Mouse (Mus musculus) liver, embryonic 16.5 days (tissue): ENCODE results near the gene Moxd1. TPM values are rescaled to one million over a fixed set of nuclear protein-coding genes. Genes with fewer than 3 reads are reported as not detected.

Experiments used
- ATAC-seq: fragments of 200-750 bp; cut with Nextera tagmentation; 2 replicates; pipeline ENCODE4 v1.8.0; 2017; ENCODE audit warnings: low read depth, mild to moderate bottlenecking, moderate number of reproducible peaks, moderate library complexity
- H3K27ac ChIP-seq: fragments of 300-500 bp; sonication (generic); 2 replicates; pipeline ENCODE4 v1.5.1; 2014; ENCODE audit warnings: mild to moderate bottlenecking, low read length
- H3K27me3 ChIP-seq: fragments of 300-500 bp; sonication (generic); 2 replicates; pipeline ENCODE4 v1.6.1; 2014; ENCODE audit warnings: low read depth, low read length, mixed read lengths; ENCODE audit not compliant: control insufficient read depth, insufficient read depth
- H3K36me3 ChIP-seq: fragments of 300-500 bp; sonication (generic); 2 replicates; pipeline ENCODE4 v1.6.1; 2014; ENCODE audit warnings: mild to moderate bottlenecking; ENCODE audit not compliant: control insufficient read depth, insufficient read depth
- H3K4me1 ChIP-seq: fragments of 300-500 bp; sonication (generic); 2 replicates; pipeline ENCODE4 v1.6.1; 2014; ENCODE audit warnings: low read depth, low read length, mixed read lengths; ENCODE audit not compliant: control insufficient read depth
- H3K4me2 ChIP-seq: fragments of 300-500 bp; sonication (generic); 2 replicates; pipeline ENCODE4 v1.6.1; 2014; ENCODE audit warnings: low read depth, low read length, mixed read lengths
- H3K4me3 ChIP-seq: fragments of 300-500 bp; sonication (generic); 2 replicates; pipeline ENCODE4 v1.5.1; 2014; ENCODE audit warnings: low read depth, mild to moderate bottlenecking, low read length
- H3K9ac ChIP-seq: fragments of 300-500 bp; sonication (generic); 2 replicates; pipeline ENCODE4 v1.6.1; 2014; ENCODE audit warnings: low read depth, low read length
- H3K9me3 ChIP-seq: fragments of 300-500 bp; sonication (generic); replicated peaks from 2 replicates; pipeline ENCODE4 v1.6.1; 2016; ENCODE audit warnings: low read length; ENCODE audit not compliant: control insufficient read depth
- WGBS: fragments of 180-500 bp; shearing (Covaris S2); extraction: QIAGEN DNeasy Blood & Tissue Kit; methylation state at CpG from one replicate; pipeline ENCODE4 v1.1.7; 2014; ENCODE audit not compliant: insufficient replicate concordance; 5-methylcytosine and 5-hydroxymethylcytosine counted together
- polyA plus RNA-seq: library from polyadenylated mRNA; unstranded; fragments of >200 nt; fragmentation: Nextera tagmentation; extraction: Ambion mirVana; gene quantifications from 2 replicates; pipeline ENCODE4 v1.2.1, GENCODE M21; 2015

Gene Moxd1
- polyA plus RNA-seq, result 0.11 and 0.25 TPM in 2 replicates

DNA sequence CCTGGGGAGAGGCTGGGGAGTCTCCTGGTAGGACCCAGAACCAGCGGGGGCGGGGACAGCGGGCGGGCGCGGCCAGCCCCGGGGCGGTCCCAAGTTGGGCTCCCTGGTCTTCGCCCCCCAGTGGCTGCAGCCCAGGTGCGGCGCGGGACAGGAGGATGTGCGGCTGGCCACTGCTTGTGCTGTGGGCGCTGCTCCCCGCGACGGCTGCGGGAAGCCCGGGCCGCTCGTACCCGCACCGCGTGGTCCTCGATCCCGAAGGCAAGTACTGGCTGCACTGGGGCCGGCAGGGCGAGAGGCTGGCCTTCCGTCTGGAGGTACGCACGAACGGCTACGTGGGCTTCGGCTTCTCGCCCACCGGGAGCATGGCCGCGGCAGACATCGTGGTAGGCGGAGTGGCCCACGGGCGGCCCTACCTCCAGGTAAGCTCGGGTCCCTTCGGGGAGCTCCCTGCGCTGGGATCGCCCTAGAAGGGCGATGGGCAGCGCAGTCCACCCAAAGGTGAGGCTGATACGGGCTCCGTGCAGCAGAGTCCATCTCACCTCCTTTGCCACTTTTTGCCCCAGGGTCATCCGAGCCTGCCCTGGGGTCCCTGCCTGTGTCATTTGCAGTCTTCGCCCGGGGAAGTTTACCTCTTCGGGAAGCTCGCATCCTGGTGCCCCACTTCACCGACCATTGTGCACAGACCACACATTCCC, at the start of gene Moxd1:
Gene Moxd1, plus strand, starts transcription at position 69 of the 695 bp plus-strand sequence.
- no peaks in the 10 kb centered on the region for H3K9me3 ChIP-seq
- 1% methylated on average over 56 of the region's 56 CpGs for WGBS
- H3K27me3 ChIP-seq, result peaks cover 28% of the 10 kb centered on the region
- H3K36me3 ChIP-seq, result no peaks in the 10 kb centered on the region
- ATAC-seq, result no peak
- H3K27ac ChIP-seq, result no peak within 1 kb of the TSS
- H3K9ac ChIP-seq, result no peak within 1 kb of the TSS
- no peaks in the 10 kb centered on the region for H3K4me1 ChIP-seq
- peak within 1 kb of the TSS; percentile 41 for H3K4me3 ChIP-seq
- peak within 1 kb of the TSS; percentile 54 for H3K4me2 ChIP-seq

DNA sequence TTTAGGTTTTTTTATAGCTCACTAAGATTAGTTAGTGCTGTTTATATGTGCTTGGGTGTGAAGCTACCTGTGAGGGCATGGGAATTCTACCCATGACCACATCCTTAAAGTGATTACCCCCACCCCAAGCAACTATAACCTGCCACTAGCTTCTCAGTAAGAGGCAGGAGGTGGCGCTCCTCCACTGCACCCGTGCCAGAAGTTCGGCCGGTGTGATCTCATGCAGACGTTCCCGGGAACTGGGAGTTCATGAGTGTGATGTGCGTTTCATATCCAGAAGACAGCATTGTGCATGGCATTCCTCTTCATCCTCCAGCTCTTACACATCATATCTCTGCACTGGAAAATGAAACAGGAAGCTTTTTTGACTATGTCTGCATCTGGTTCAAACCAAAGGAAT, 32.9 kb upstream of the Moxd1 start:
- no peaks in the 10 kb centered on the region for H3K9me3 ChIP-seq

DNA sequence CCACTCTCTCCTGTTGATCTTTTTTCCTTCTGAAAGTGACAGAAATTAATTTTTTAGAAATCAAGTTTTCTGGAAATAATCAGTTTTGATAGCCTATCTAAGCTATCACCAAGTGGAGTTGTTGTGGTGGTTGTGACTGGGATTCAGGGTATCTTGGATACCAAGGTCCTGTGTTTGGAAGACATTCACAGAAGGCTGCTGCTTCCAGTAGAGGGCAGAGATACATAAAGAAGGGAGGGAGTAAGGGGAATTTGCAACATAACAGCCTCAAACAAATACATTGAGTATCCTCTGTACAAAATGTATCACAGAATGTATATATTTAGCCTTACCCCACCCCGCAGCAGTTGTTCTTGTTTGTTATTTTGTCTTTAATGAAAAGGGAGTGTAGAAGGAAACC, 31.3 kb upstream of the Moxd1 start:
- no peak overlapping the region for H3K27ac ChIP-seq
- H3K36me3 ChIP-seq, result no peaks in the 10 kb centered on the region; the same call in 1 of the 2 replicates
- no peak overlapping the region for H3K9ac ChIP-seq
- WGBS, result 63% methylated on average over 1 of the region's 1 CpGs
- no peak overlapping the region for H3K4me3 ChIP-seq
- H3K27me3 ChIP-seq, result no peaks in the 10 kb centered on the region
- no peaks in the 10 kb centered on the region for H3K9me3 ChIP-seq
- no peak overlapping the region for H3K4me2 ChIP-seq
- no peak for ATAC-seq
- no peaks in the 10 kb centered on the region for H3K4me1 ChIP-seq

More for the DNA sequence above, 32.9 kb upstream of the Moxd1 start:
- no peaks in the 10 kb centered on the region for H3K4me1 ChIP-seq
- H3K27me3 ChIP-seq, result no peaks in the 10 kb centered on the region
- H3K36me3 ChIP-seq, result peaks cover under 1% of the 10 kb centered on the region
- H3K27ac ChIP-seq, result no peak overlapping the region
- ATAC-seq, result no peak
- H3K4me2 ChIP-seq, result no peak overlapping the region
- H3K4me3 ChIP-seq, result no peak overlapping the region
- H3K9ac ChIP-seq, result no peak overlapping the region
- 63% methylated on average over 7 of the region's 7 CpGs for WGBS

DNA sequence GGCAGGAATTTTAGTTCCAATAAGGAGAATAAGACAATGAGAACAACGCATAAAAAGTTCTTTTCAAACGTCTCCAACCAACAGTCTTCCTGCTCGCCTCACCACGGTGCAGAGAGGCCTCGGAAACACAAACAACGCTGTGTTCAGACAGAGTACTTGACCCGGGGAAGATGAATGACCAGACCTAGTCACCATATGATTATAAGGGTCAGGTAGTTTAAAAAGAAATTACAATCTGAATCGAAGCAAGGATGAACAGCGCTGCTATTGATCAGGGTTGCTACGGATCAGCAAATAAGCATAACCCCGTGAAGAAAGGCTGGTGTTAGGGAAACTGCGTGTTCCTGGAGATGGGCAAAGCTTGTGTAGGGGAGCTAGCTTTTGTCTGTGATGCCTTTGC, 24.0 kb upstream of the Moxd1 start:
- no peaks in the 10 kb centered on the region for H3K4me1 ChIP-seq
- H3K4me2 ChIP-seq, result no peak overlapping the region
- 68% methylated on average over 12 of the region's 12 CpGs for WGBS
- H3K9me3 ChIP-seq, result no peaks in the 10 kb centered on the region
- no peak overlapping the region for H3K9ac ChIP-seq
- H3K27me3 ChIP-seq, result no peaks in the 10 kb centered on the region
- no peak overlapping the region for H3K4me3 ChIP-seq
- H3K36me3 ChIP-seq, result no peaks in the 10 kb centered on the region
- ATAC-seq, result no peak
- H3K27ac ChIP-seq, result no peak overlapping the region

DNA sequence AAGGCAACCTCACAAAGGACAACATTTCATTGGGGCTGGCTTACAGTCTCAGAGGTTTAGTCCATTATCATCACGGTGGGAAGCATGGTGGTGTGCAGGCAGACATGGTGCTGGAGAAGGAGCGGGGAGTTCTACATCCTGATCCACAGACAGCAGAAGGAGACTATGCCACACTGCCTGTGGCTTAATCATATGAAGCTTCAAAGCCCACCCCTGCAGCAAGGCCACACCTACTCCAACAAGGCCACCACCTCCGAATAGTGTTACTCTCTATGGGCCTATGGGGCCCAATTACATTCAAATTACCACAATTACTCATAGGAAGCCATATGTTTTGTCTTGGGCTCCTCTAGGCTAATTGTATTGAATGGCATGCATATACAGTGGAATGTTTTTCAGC, 23.2 kb upstream of the Moxd1 start:
- H3K4me2 ChIP-seq, result no peak overlapping the region
- no peaks in the 10 kb centered on the region for H3K36me3 ChIP-seq
- no peak for ATAC-seq
- H3K9me3 ChIP-seq, result no peaks in the 10 kb centered on the region
- H3K27ac ChIP-seq, result no peak overlapping the region
- no peak overlapping the region for H3K9ac ChIP-seq
- no peaks in the 10 kb centered on the region for H3K27me3 ChIP-seq
- WGBS, result 65% methylated on average over 3 of the region's 3 CpGs
- no peak overlapping the region for H3K4me3 ChIP-seq
- H3K4me1 ChIP-seq, result no peaks in the 10 kb centered on the region

DNA sequence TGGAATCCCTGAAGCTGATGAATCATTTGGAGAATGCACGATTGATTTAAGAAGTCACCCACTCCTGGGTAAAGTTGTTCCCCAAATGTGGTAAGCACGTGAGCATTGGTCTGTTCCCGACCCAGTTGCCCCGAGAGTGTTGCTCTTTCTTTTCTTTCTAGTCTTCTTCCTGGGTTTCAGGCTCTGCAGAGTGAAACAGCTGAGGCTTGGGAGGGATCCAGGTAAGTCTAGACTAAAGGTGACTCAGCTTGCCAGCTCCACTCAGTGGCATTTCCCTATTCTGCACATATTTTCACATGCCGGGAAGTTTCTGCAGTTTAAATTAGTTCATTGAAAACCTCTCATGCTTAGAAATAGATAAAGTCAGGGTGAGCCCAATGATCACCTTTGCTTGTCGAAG, 13.2 kb upstream of the Moxd1 start:
- no peaks in the 10 kb centered on the region for H3K4me1 ChIP-seq
- no peak overlapping the region for H3K27ac ChIP-seq
- H3K27me3 ChIP-seq, result no peaks in the 10 kb centered on the region
- no peak overlapping the region for H3K4me3 ChIP-seq
- 61% methylated on average over 6 of the region's 6 CpGs for WGBS
- no peak for ATAC-seq
- H3K4me2 ChIP-seq, result no peak overlapping the region
- H3K36me3 ChIP-seq, result no peaks in the 10 kb centered on the region
- H3K9me3 ChIP-seq, result no peaks in the 10 kb centered on the region
- no peak overlapping the region for H3K9ac ChIP-seq

DNA sequence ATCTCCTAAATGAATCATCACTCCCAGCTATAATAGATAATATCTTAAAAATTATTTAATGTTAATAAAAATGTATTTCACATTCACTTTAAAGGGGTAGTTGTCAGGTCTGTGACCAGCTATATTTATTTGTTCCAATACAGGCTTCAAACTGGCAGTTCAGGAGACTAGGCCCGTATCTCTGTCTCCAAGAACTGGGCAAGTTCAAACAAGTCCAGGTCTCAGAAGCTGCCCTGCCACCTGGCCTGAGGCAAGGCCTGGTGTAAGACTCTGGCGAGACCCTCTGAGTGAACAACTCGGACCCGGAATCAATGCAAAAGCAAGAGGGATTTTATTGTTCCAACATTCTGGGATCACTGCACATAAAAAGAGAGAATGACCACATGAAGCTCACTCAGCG, 10.0 kb upstream of the Moxd1 start:
- Histone ChIP-seq H3K4me2 (no peak overlapping the region), H3K27ac (no peak overlapping the region), H3K4me1 (no peaks in the 10 kb centered on the region), H3K9me3 (no peaks in the 10 kb centered on the region), H3K9ac (no peak overlapping the region), H3K36me3 (no peaks in the 10 kb centered on the region), H3K27me3 (no peaks in the 10 kb centered on the region), H3K4me3 (no peak overlapping the region)
- no peak for ATAC-seq
- WGBS, result 56% methylated on average over 5 of the region's 5 CpGs

DNA sequence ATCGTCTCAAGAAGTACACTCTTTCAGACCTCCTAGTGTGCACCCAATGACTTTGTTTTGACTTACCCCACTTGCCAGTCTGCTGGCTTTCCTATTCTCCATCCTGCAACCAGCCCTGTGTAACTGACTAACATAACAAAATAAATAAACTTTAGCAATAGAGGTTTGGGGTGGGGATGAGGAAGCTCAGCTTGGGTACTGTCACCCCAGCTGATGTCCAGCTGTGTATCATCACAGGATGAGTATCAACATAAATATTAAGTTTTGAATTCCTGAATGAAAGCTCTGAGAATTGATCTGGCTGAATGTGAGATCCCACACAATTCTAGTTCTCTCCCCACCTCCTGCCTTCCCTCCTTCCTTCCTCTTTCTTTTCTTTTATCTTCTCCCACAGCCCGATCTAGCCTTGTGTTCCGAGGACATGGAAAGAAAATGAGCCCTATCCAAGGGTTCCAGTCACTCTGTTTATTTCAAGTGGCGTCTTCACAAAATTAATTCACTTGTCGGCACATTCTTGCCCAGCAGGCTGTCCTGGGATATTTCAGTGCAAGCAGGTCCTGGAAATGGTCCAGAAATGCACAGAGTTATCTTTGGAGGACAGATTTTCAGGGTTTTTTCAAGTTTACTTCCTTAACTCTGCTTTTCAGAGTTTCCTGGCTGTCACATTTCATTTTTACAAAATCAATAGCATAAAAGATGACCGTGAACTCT, 5.6 kb upstream of the Moxd1 start:
- 42% methylated on average over 6 of the region's 6 CpGs for WGBS
- H3K36me3 ChIP-seq, result no peaks in the 10 kb centered on the region
- no peaks in the 10 kb centered on the region for H3K9me3 ChIP-seq
- H3K27ac ChIP-seq, result no peak overlapping the region
- no peak overlapping the region for H3K4me2 ChIP-seq
- no peak overlapping the region for H3K9ac ChIP-seq
- H3K4me1 ChIP-seq, result no peaks in the 10 kb centered on the region
- H3K4me3 ChIP-seq, result no peak overlapping the region
- ATAC-seq, result no peak
- H3K27me3 ChIP-seq, result peaks cover 6% of the 10 kb centered on the region

DNA sequence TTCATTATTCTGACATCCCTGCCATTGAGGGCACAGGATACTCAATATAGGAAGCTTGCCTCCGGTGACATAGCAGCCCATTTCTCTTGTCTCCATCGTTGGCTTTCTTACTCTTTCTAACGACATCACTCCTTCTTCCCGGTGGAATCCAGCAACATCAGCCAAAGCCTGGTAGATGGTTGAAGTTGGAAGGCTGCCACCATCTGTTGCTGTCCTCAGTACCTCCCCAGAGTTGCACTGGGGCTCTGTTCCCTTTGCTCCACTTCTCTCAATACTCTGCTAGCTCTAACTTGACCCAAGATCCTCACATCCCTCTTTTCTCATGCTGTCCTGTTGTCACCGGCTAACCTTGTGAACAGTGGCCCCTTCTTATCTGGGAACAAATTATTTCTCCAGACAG, 2.4 kb upstream of the Moxd1 start:
- ATAC-seq, result no peak
- H3K4me3 ChIP-seq, result no peak overlapping the region
- H3K9me3 ChIP-seq, result no peaks in the 10 kb centered on the region
- 66% methylated on average over 5 of the region's 5 CpGs for WGBS
- no peak overlapping the region for H3K9ac ChIP-seq
- H3K27me3 ChIP-seq, result peaks cover 28% of the 10 kb centered on the region
- no peak overlapping the region for H3K27ac ChIP-seq
- H3K36me3 ChIP-seq, result no peaks in the 10 kb centered on the region
- H3K4me2 ChIP-seq, result no peak overlapping the region
- no peaks in the 10 kb centered on the region for H3K4me1 ChIP-seq
